Comparison of ENCODE assay signal across 9 mouse cellular contexts in the genomic region with DNA sequence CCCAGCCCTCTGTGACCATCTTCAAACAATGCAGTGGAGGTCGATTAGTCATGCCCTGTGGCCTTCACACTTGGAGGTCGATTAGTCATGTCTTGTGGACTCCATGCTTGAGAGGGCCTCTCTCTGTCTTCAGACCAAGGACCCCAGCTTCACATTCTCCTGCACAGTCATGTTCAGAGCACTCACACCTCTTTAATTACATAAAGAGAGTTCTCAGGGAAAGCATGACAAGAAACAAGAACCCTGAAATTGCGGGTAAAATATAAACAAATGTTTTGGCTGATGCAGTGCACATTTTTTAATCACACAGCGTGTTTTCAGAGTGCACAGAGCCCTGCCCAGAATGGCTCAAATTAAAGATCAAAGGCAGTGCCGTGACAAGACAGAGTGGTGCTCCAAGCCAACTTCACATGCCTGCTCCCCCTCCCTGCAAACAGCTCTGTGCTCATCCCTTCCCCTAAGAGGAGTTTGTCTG.
DNase-seq lines count a peak whose midpoint lies in the region; ATAC-seq and TF ChIP-seq lines count a peak whose summit lies in the region.
"Had no signal": no experiment of that assay in that cellular context is flagged by ENCODE, and none has a peak within 500 bp of the region (broad histone marks: within the 10 kb centered on the region; RNA-seq: fewer than 3 reads in every experiment).

No protein-coding gene starts in this region.

- H3K4me3 ChIP-seq in CH12.LX (replicated peaks in 1 of 3; ENCODE audit: low read depth in 2 of 3, low read length in 2 of 3, poor library complexity in 1 of 3) = no peak overlapping the region
- no peak overlapping the region for H3K4me3 ChIP-seq in forebrain, embryonic 16.5 days (replicated peaks; ENCODE audit: low read length)

- TF ChIP-seq POLR2A in CH12.LX (IDR thresholded peaks at IDR 0.05; ENCODE audit: low read depth, low read length) = no peak

- CTCF ChIA-PET in Patski (lab: Charles Lee) = no interaction called here

- no peaks in the 10 kb centered on the region for H3K27me3 ChIP-seq in CH12.LX (replicated peaks)
- H3K27me3 ChIP-seq in Patski = no peaks in the 10 kb centered on the region
- H3K27me3 ChIP-seq in forebrain, embryonic 16.5 days (replicated peaks; ENCODE audit: control insufficient read depth, insufficient read depth, low read length) = no peaks in the 10 kb centered on the region

- no peaks in the 10 kb centered on the region for H3K79me2 ChIP-seq in CH12.LX (replicated peaks; ENCODE audit: control insufficient read depth, extremely low read depth, insufficient read depth, poor library complexity, severe bottlenecking)

- no peak for TF ChIP-seq RAD21 in CH12.LX (IDR thresholded peaks at IDR 0.05; ENCODE audit: low read depth, low read length)

- TF ChIP-seq CTCF in CH12.LX (conservative IDR thresholded peaks at IDR 0.05 in 1 of 2, IDR thresholded peaks at IDR 0.05 in 1 of 2; ENCODE audit: low read depth in 2 of 2, low read length in 2 of 2) (no peak), Patski (IDR thresholded peaks at IDR 0.05) (no peak)

- dilution Hi-C loops in CH12.LX (cut with MboI; ENCODE audit: extremely low pct_ligation_motif_present, extremely low pct_unique_long_range_greater_than_20kb, low sequenced_read_pairs) = no loop called here

- no peak overlapping the region for H3K27ac ChIP-seq in CH12.LX (ENCODE audit: insufficient read depth, low read depth)
- no peak overlapping the region for H3K27ac ChIP-seq in forebrain, embryonic 16.5 days (ENCODE audit: low read length)

- H3K9ac ChIP-seq in CH12.LX (ENCODE audit: insufficient read depth, low read depth) = no peak overlapping the region
- H3K9ac ChIP-seq in forebrain, embryonic 16.5 days (replicated peaks; ENCODE audit: low read depth, low read length) = no peak overlapping the region

- WGBS in forebrain, embryonic 16.5 days = 22% methylated on average over 5 of the region's 5 CpGs

- H3K4me1 ChIP-seq in CH12.LX (ENCODE audit: control insufficient read depth in 1 of 2, insufficient read depth in 2 of 2) = 0 out of 4 replicates have a peak, but pooled peaks cover 0 to 4% of the 10 kb centered on the region in 2 experiments
- H3K4me1 ChIP-seq in forebrain, embryonic 16.5 days (replicated peaks; ENCODE audit: control insufficient read depth, insufficient read depth, low read length) = peaks cover 4% of the 10 kb centered on the region; the same call in 1 of the 2 replicates

- H3K4me2 ChIP-seq in CH12.LX (ENCODE audit: insufficient read depth, low read depth, poor library complexity, severe bottlenecking) = 0 out of 2 replicates have a peak overlapping the region, but pooled peaks have one; percentile 29
- no peak overlapping the region for H3K4me2 ChIP-seq in forebrain, embryonic 16.5 days (ENCODE audit: low read length)

- in situ Hi-C loops in CH12.LX (cut with MboI; ENCODE audit: low pct_ligation_motif_present, low pct_unique_long_range_greater_than_20kb, low sequenced_read_pairs) = no loop called here
- in situ Hi-C loops in Patski (cut with MboI; ENCODE audit: low pct_unique_long_range_greater_than_20kb) = no loop called here

- POLR2A ChIA-PET in Patski (lab: Charles Lee) = no interaction called here

- TF ChIP-seq EP300 in CH12.LX (IDR thresholded peaks at IDR 0.05; ENCODE audit: low read length) = no peak

- ATAC-seq in Patski = peak; percentile 71
- ATAC-seq in forebrain, embryonic 16.5 days = no peak

- DNase-seq in CH12.LX (ENCODE audit: extremely low read depth) (peak; percentile 22), Patski (ENCODE audit: low read depth, low spot score) (peak; percentile 83)
- peak; percentile 52 for DNase-seq in forelimb bud, embryonic 11.5 days (ENCODE audit: low read depth, low spot score)
- peak; percentile 16 for DNase-seq in lung, postnatal 25 days (ENCODE audit: low spot score)
- no peak for DNase-seq in cerebellum, adult 11-12 months
- DNase-seq in gastrocnemius, adult 18-20 months (ENCODE audit: low spot score) = no peak
- no peak for DNase-seq in right cerebral cortex, postnatal 4 days
- DNase-seq: liver had no signal

- no peaks in the 10 kb centered on the region for H3K36me3 ChIP-seq in CH12.LX (replicated peaks in 1 of 2; ENCODE audit: control insufficient read depth in 1 of 2, insufficient read depth in 1 of 2, low read length in 1 of 2)
- no peaks in the 10 kb centered on the region for H3K36me3 ChIP-seq in forebrain, embryonic 16.5 days (ENCODE audit: control insufficient read depth, insufficient read depth)

- H3K9me3 ChIP-seq in CH12.LX (replicated peaks; ENCODE audit: low read length) = no peaks in the 10 kb centered on the region
- H3K9me3 ChIP-seq in forebrain, embryonic 16.5 days (ENCODE audit: control insufficient read depth, low read length) = no peaks in the 10 kb centered on the region

TF ChIP-seq in CH12.LX, 34 proteins besides CTCF, POLR2A, EP300 and RAD21:
- peak; percentile 39; the same call in 1 of the 2 replicates for TF ChIP-seq HCFC1 (IDR thresholded peaks at IDR 0.05; ENCODE audit: low read depth, low read length)
- no peak for TF ChIP-seq CHD2 (IDR thresholded peaks at IDR 0.05; ENCODE audit: low read length)

Comparison
In these comparisons a context has a peak if more than half of its experiments do, and no peak if none do; other contexts are left out.
1. DNase-seq: peak in CH12.LX (single experiment), Patski (single experiment), forelimb bud, embryonic 11.5 days (single experiment) and lung, postnatal 25 days (single experiment); none in cerebellum, adult 11-12 months (single experiment), gastrocnemius, adult 18-20 months (single experiment) and right cerebral cortex, postnatal 4 days (single experiment).